Mouse (Mus musculus) 3134 (cell line): ENCODE results near the gene Ppp2r3a.

Source experiments
- DNase-seq: peaks from one replicate; pipeline ENCODE4 v3.0.0-alpha.2; 2011; ENCODE audit warnings: low spot score; ENCODE audit not compliant: insufficient read length; ENCODE audit errors: extremely low read depth

The Ppp2r3a gene

DNA sequence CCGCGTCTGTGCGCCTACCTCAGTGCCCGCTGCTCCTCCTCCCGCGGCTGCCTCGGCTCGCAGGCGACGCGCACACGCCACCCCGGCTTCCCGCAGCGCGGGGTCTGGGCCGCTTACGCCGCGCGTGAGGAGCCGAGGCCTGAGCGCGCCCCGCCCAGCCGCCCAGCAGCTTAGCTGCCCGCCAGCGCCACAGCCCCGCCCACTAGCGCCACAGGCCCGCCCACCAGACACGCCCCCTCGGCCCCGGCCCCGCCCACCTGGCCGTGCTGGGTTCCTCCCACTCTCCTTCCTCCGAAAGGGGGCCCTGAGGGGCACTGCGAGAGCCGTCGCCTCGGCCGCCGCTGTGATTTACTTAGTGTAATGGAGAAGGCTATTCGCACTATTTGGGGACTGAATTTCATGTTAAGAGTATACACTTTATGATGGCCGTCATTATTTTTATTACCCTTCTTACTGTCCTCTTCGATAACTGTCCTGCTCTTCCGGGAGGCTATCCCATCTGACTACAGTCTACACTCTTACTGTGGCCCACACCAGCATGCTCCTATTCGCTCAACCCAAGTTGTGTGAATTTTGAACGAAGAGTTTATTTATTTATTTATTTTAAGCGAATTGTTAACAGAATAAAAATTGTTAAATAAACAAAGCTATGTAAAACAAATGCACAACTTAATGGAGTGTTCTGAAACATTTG is at the start of gene Ppp2r3a:
Gene Ppp2r3a, minus strand, starts transcription at position 152 of the 694 bp plus-strand sequence.
- DNase-seq, result peak; percentile 95

DNA sequence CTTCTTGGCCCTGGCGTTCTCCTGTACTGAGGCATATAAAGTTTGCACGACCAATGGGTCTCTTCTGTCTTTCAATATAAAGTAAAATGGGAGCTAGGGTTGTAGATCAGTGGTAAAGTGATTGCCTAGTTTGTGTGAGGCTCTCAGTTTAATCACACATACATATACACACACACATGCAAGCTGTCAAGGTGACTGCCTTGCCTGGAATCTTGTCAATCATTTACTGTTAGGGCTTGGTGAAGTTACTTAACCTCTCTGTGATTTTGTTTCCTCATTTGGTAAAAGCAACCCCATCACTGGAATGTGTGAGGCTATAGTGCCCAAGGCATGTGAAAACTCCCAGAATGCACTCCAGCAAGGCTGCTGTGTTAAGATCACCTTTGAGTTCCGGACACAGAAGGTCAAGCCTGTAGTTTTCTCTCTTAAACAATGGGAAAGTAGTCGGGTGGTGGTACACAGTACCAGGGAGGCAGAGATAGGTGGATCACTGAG is 48.9 kb upstream of the Ppp2r3a start:
- no peak for DNase-seq

DNA sequence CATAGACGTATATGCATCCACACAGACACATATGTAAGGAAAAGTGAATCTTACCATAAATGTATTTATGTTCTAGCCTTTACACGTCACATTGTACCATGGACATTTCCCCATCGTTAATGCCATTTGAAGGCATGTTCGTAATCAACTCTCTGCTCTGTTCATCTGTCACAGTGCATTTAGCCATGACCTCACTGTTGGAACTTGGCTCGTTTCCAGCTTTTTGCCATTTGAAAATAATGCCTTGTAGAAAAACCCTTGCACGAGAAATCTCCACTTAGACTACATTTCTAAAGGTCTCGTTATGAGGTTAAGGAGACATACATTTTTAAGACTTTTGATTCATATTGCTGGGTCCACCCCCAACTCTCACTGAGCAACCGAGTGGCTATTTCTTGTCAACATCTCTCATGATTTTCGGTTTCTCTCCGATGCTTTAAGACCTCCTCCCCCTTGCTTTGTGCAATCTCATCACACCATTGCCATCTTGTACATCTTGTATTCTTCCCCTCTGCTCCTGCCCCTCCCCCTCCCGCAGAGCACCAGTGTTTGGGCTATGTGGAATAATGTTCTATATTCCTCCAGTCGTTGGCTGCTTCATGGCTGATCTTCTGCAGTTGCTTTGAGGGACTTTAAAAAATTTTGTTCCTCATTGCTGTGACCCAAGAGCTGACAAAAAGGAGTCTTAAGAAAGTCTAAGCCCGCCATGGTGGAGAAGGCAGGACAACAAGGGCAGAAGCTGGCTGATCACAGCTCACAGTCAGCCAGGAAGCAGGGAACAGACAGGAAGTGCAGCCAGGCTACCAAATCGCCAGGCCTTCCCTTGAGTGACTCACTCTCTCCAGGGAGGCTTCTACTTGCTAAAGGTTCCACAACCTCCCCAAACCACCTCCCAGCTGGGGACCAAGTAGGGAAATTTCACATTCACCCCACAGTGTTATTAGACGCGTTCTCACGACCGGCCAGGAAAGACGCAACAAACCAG is 40.4 kb upstream of the Ppp2r3a start:
- no peak for DNase-seq

DNA sequence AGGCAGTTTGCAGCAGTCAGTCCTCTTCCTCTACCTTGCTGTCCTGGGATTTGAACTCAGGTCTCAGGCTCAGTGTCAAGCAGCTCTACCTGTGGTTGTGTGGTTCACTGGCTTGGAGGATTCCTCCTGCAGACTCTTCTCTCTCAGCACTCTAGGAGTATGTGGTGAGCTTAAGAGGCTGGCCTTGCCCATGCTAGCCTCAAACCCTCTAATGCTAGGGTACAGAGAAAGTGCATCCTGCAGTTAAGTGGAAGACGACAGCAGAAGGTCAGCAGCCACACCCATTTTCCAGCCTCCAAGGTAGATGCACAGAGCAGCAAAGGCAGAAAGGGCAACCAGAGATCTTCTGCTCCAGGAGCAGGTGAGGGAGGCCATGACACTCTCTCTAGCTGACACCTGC is 39.3 kb upstream of the Ppp2r3a start:
- no peak for DNase-seq

DNA sequence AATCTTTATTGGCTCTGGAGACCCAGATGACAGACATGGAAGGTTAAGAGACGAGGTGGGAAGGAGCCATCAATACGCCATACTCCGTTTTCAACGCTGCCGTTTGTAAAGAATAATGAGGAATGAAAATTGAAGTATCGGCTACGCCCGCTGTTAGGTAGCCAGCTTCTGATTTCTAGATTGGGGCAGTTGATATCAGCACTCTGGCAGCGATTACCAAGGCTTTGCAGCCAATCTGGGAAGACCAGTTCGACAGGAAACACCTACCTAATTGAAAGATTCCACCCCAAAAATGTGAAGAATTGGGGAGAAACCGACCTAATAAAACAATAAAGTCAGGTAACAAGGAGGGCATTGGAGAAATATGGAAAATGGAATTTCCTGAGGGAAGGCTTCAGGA is 38.2 kb upstream of the Ppp2r3a start:
- no peak for DNase-seq

DNA sequence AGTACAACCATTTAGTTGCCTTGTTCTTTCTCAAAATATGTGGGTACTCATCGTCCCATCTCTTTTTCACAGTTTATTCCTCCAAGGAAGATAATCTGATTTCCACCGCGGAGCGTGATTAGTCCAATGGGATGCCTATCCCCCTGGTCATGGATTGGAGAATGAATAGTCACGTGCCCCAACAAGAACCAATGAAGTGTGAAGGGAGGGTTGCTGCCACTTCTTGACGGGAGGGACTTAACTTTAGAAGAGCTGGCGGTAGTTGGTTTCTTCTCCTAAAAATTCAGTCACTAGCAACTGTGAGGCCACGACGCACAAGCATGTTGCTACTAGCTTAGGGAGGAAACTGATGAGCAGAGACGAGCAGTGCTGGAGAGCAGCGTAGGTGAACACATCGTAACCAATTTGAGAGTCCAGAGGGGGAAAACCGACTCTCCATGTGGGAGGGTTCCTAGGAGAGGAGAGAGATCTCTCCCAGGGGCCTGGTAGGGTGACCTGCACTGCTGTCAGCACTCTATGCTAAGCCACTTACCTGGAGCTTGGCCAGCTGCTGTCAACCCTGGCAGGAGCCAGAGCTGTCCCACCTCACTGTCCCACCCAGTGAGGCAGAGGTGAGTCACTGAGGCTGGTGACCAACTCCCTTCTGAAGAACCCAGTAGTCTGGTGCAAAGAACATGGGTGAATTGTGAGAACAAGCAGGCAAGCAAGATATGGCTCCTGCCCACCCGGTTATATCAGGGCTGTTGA is 37.5 kb upstream of the Ppp2r3a start:
- DNase-seq, result peak; percentile 22

DNA sequence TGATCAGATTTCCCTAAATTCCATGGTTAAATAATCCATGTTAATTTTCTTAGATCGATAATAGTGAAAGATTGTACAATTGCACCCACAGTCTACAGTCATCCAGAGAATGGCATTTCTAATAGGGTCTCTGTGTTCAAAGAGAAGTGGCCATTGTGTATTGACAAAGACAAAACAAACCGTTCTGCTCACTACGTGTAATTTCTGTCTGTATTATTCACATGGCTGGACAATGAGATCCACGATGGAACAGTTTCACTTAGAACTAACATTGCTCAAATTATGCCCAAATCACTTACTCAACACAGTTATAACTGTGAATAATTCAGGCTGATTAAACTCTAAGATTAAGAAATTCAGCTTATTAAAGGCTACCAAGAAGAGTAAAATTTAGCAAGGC is 35.2 kb upstream of the Ppp2r3a start:
- DNase-seq, result no peak

DNA sequence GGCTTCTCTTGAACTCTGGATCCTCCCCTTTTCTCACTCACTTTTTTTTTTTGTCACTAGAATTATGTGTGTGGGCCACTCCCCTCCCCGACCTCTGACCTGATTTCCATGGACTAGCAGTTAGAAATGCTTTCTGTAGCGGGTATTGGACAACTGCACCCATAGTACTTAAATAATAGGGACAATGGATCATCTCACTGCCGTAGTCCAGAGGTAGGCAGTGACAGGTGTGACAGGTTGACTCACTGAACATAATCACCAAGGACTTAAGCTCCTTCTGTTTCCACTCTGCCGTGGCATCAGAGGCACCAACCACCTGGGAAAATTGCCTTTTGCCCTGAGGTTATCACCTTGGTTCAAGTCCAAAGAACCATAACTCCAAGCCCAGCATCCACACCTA is 32.5 kb upstream of the Ppp2r3a start:
- DNase-seq, result no peak

DNA sequence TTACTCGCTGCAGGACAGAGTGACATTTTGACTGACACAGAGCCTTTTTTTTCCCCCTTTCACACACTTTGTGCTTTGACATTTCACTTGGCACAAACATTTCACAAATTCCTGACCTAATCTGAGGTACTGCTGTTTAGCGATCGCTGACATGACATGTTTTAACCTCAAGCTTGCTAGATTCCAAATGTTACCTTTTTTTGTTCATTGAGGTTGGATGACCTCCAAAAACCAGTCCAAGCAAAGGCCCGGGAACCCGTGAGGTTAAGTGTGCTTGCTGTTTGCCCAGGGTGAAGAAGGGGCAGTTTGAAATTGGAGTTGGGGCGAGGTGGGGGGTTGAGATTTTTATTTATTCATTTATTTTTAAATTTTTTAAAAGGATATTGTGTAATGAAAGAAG is 31.1 kb upstream of the Ppp2r3a start:
- no peak for DNase-seq

DNA sequence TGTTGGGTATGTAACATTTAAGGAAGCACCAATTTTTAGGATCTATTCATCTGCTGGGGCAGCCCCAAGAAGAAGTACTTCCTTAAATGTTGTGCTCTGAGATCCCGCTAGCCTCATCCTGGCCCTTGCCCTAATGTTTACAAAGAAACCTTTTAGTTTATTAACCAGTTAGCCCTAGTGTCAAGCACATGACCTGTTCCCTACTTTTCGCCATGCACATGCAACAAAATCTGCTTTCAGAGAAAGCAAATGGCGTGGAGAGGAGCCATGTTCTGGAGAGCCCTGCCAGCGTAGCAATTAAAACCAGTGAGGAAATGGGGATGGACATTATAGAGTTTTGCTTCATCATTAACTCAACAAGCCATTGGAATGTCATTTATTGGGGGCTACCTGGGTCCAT is 30.3 kb upstream of the Ppp2r3a start:
- no peak for DNase-seq

DNA sequence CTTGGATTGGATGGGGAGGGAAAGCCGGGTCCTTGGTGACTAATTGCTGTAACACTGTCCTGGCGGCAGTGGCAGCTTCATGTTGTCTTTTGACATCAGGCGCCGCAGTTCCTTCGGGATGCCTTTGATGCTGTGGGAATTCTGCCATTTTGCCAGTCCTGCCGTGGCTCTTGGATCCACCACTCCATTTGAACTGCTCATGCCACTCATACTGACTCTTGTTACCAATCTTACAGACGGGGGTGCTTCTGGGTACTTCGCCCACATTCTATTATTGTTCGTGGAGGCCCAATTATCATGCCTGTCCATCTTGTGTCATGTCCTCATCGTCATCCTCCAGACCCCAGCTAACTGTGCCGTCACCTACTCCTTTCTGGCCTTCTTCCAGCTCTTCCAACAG is 29.7 kb upstream of the Ppp2r3a start:
- DNase-seq, result no peak

DNA sequence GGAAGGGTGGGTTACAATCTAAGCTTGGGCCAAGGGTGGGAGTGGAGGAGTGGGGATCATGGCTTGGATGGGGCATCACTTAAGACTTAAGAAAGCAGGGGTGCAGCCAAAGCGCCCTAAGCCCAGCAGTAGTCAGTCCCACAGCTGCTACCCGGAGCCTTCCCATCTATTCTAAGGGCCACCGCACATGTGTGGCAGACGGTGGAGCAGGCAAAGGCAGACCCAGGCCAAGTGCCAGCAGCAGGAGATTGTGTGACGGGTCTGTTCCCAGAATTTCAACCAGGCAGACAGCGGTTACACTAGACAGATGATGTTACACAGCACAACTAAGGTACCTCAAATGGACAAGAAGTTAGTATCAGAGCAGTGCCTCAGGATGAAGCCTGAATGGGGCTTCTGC is 29.3 kb upstream of the Ppp2r3a start:
- DNase-seq, result no peak

DNA sequence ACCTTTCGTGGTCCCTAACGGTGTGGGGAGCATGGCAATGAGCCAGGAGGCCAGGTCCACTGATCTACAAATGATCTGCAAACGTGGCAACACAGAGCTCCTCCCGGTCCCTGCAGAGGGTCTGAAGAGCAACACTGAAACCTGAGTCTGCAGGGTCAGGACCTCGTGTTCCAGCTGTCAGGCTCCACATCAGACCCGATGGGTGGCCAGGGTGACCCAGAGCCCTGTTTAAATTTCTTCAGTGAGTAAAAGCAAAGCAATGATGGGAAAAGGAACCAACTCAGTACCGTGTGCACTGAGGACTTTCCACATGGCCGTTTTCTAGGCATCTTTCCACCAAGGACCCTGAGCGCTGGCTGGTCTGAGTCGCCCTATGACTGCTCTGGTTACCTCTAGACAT is 28.6 kb upstream of the Ppp2r3a start:
- DNase-seq, result no peak

DNA sequence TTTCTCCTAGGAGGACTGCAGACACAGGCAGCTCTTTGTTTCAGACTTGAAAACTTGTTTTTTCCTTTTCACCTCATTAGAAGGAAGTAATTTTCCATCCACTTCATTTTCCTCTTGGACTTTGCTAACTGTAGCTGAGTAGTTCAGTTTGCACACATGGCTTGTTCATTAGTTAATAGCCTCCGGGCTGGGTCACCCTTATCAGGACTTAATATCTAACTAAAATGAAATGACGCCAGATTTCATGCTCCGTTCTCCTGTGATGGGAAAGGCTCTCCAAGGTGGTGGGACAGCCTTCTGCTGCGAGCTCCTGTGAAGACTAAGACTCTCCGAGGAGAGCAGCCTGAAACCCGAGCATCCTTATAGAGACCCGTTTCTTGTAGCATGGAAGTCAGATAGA is 21.1 kb upstream of the Ppp2r3a start:
- no peak for DNase-seq

DNA sequence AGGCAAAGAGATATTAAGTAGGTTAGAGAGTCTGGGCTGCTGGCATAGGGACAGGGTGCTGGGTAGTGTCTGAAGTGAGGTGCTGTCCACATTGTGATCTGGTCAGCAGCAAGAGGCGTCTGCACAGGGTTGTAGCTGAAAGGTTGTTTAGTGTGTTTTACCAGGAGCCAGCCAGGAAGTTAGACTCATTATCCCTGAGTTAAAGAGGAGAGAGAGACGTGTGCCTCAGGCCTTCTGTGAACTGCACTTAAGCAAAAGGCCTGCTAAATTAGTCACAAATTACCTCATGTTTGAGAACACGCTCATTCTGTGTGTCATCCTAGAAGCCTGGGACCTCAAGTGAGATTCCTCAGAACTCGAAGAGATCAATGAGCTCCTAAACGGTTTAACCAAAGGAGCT is 18.4 kb upstream of the Ppp2r3a start:
- DNase-seq, result no peak

DNA sequence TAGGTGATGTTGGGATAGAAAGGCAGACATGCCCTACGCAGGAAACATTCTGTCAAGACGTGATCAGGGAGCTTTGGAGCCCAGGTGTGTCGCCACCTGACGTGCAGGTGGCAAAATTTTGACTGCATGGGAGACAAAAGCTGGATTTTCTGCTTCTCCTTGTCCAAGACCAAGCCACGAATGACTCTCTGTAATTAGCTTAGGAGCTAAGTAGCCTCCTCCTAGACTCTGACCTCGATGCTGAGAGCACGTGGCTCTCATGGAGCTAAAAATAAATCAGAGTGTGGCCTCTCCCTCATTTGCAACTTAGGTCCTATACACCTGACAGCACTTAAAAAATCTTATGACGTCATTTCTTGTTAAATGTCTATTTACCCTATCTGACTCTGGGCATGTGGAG is 14.4 kb upstream of the Ppp2r3a start:
- DNase-seq, result no peak

DNA sequence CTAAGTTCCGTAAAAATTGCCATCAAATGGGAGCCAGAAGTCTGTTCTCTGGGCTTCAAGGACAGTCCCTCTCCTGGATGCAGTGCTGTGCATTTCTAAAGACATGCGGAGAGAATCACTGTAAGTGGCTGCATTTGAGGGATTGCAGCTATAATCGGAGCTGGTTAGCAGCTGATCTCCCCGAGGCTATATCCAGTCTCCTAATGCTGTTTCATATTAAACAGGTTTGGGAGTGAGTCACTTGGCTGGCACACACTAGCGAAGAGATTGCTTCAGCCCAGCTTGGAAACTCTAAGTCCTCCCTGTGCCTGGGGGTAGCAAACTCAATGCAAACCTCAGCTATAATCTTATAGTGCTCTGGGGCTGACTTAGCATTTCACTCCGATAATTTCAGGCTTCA is 14.0 kb upstream of the Ppp2r3a start:
- DNase-seq, result peak; percentile 43

DNA sequence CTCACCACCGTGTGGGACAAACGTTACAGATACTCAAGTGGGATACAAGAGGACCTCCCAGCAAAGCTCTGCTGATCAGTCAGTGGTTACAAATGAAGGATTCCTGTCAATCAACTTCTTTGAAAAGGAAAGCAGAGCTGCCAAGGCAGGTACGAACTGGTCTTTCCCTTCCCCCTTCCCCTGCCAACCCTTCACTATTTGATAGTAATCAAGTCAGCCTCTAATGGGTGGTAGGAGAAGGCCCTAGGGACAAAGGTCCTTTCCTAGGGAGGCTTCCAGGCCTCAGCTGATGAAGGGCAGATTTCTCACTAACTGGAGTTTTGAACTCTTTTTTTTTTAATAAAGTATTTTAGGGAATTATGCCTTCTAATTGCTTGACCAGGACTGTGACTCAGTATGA is 11.2 kb upstream of the Ppp2r3a start:
- no peak for DNase-seq

DNA sequence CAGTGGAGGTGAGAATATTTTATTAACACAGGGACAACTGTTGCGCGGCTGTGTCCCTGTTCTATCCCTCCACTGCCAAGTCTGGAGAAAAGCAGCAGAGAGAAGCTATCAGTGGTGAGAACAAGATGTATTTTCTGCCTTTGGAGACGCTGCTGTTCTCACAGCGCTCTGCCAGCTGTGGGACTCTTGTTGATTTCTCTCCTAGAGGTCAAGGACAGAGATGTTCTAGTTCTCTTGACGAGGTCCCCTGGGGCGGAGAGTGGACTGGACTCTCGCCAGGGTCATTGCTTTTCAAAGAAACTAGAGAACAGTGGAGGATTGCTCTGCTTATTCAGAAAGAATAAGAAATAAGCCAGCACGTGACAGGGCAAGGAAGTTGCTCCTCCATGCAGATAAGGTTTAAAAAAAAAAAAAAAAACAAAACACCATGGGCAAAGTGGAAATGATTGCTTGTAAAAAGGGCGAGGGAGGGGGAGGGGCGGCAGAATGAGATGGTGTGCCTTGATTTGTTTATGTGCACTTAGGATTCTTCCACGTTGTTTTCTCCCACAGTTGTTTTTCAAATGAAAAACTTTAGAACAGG is 10.5 kb upstream of the Ppp2r3a start:
- DNase-seq, result no peak

DNA sequence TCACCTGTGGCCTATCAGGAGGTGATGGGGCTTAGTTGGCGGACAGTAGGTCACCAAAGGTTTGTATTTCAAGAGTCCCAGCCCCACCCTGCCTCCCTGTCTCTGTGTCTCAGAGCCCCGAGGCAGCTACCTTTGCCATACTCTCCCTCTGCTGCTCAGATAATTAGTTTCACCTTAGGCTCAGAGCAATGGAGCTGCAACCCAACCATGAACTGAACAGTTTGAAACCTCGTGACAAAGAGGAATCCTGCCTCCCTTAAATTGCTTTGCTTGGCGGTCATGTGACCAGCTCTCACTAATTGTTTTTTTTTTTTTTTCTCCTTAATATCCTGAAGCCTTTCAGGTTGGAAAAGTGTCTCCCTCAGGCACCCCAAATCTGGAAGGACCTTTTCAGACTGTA is 9.8 kb upstream of the Ppp2r3a start:
- DNase-seq, result no peak

DNA sequence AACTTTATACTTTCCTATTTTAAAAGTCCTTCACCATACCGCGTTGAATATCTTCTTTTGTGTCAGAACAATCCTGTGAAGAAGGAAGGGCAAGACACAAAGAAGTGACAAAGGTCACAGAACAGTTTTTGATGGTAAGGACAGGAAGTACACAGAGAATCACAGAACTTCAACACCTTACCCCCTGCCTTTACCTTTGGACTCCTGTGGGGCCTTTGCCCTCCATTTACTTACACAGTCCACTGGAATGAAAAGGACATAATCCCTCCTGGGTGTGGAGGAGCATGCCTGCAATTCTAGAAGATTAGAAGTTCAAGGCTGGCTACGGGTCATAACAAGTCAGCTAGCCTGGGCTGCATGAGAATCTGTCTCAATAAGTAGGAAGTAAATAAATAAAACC is 1.5 kb upstream of the Ppp2r3a start:
- no peak for DNase-seq
